Mouse (Mus musculus): ENCODE data around the gene Psmd4. TPM values are rescaled to one million over a fixed set of nuclear protein-coding genes. Genes with fewer than 3 reads are reported as not detected.
A peak's percentile ranks its signal among the peaks of the same experiment; 100 is the strongest.
"Not testable (repeated sequence)": the region's sequence is repeated elsewhere in the genome, so short reads cannot be mapped to it uniquely, and the experiment has no call there.

The Psmd4 gene
- polyA plus RNA-seq, 1 experiment from 2014 or later, result 199 TPM

- no peaks in the 10 kb centered on the region for H3K27me3 ChIP-seq (replicated peaks)
- 38% methylated on average over 1 of the region's 1 CpGs for WGBS
- ATAC-seq (ENCODE audit: insufficient number of reproducible peaks, low FRiP score), result no peak
Observed at GRCm38 (mm10) chr3:95052959-95053358, 10.5 kb upstream of the Psmd4 start.

GRCm38 (mm10) chr3:95047914-95048313, 5.5 kb upstream of the Psmd4 start:
- H3K27ac ChIP-seq (ENCODE audit: poor library complexity, severe bottlenecking), result no peak overlapping the region
- no peak overlapping the region for H3K4me2 ChIP-seq
- no peaks in the 10 kb centered on the region for H3K36me3 ChIP-seq
- no peak for ATAC-seq (ENCODE audit: insufficient number of reproducible peaks, low FRiP score)
- WGBS, result 72% methylated on average over 3 of the region's 3 CpGs
- no peak overlapping the region for H3K4me3 ChIP-seq
- H3K27me3 ChIP-seq (replicated peaks), result no peaks in the 10 kb centered on the region
- no peak overlapping the region for H3K9ac ChIP-seq
- no peaks in the 10 kb centered on the region for H3K9me3 ChIP-seq (replicated peaks)
- 0 out of 2 replicates have a peak, but pooled peaks cover 3% of the 10 kb centered on the region for H3K4me1 ChIP-seq (replicated peaks)

More at GRCm38 (mm10) chr3:95052959-95053358, 10.5 kb upstream of the Psmd4 start:
- Histone ChIP-seq H3K4me1 (replicated peaks) (peaks cover 29% of the 10 kb centered on the region), H3K27ac (ENCODE audit: poor library complexity, severe bottlenecking) (no peak overlapping the region), H3K4me3 (no peak overlapping the region), H3K4me2 (no peak overlapping the region), H3K9me3 (replicated peaks) (no peaks in the 10 kb centered on the region), H3K36me3 (peaks cover 6% of the 10 kb centered on the region), H3K9ac (no peak overlapping the region)

GRCm38 (mm10) chr3:95046462-95047057, 4.1 kb upstream of the Psmd4 start:
- Histone ChIP-seq H3K27ac (ENCODE audit: poor library complexity, severe bottlenecking) (no peak overlapping the region), H3K4me1 (replicated peaks) (peaks cover 5% of the 10 kb centered on the region), H3K27me3 (replicated peaks) (no peaks in the 10 kb centered on the region), H3K4me2 (no peak overlapping the region), H3K36me3 (no peaks in the 10 kb centered on the region), H3K9ac (no peak overlapping the region), H3K4me3 (no peak overlapping the region), H3K9me3 (replicated peaks) (no peaks in the 10 kb centered on the region)
- ATAC-seq (ENCODE audit: insufficient number of reproducible peaks, low FRiP score), result no peak
- WGBS, result 70% methylated on average over 11 of the region's 11 CpGs

- H3K36me3 ChIP-seq, result peaks cover 5% of the 10 kb centered on the region; the same call in 1 of the 2 replicates
- peaks cover 8% of the 10 kb centered on the region for H3K4me1 ChIP-seq (replicated peaks)
- no peak for ATAC-seq (ENCODE audit: insufficient number of reproducible peaks, low FRiP score)
- H3K9ac ChIP-seq, result no peak overlapping the region
- no peaks in the 10 kb centered on the region for H3K9me3 ChIP-seq (replicated peaks)
- H3K4me3 ChIP-seq, result no peak overlapping the region
- 74% methylated on average over 6 of the region's 6 CpGs for WGBS
- H3K27ac ChIP-seq (ENCODE audit: poor library complexity, severe bottlenecking), result no peak overlapping the region
- H3K4me2 ChIP-seq, result no peak overlapping the region
- H3K27me3 ChIP-seq (replicated peaks), result no peaks in the 10 kb centered on the region
Observed at GRCm38 (mm10) chr3:95043251-95043650, 837 bp upstream of the Psmd4 start.

GRCm38 (mm10) chr3:95042838-95043229, 420 bp upstream of the Psmd4 start:
- no peaks in the 10 kb centered on the region for H3K9me3 ChIP-seq (replicated peaks)
- H3K4me3 ChIP-seq, result peak overlapping the region; percentile 82
- peak; percentile 14; the same call in 1 of the 2 replicates for ATAC-seq (ENCODE audit: insufficient number of reproducible peaks, low FRiP score)
- peak overlapping the region; percentile 64 for H3K4me2 ChIP-seq
- peaks cover 10% of the 10 kb centered on the region; the same call in 1 of the 2 replicates for H3K36me3 ChIP-seq
- H3K27me3 ChIP-seq (replicated peaks), result no peaks in the 10 kb centered on the region
- 26% methylated on average over 7 of the region's 7 CpGs for WGBS
- H3K4me1 ChIP-seq (replicated peaks), result peaks cover 7% of the 10 kb centered on the region
- H3K9ac ChIP-seq, result peak overlapping the region; percentile 38; the same call in 1 of the 2 replicates
- H3K27ac ChIP-seq (ENCODE audit: poor library complexity, severe bottlenecking), result peak overlapping the region; percentile 64; the same call in 1 of the 2 replicates

GRCm38 (mm10) chr3:95041625-95042024, 789 bp downstream of the Psmd4 start:
- Histone ChIP-seq H3K4me1 (replicated peaks) (peaks cover 7% of the 10 kb centered on the region), H3K27ac (ENCODE audit: poor library complexity, severe bottlenecking) (no peak overlapping the region), H3K36me3 (peaks cover 18% of the 10 kb centered on the region), H3K4me3 (peak overlapping the region; percentile 82), H3K9me3 (replicated peaks) (no peaks in the 10 kb centered on the region), H3K4me2 (peak overlapping the region; percentile 73), H3K27me3 (replicated peaks) (no peaks in the 10 kb centered on the region), H3K9ac (peak overlapping the region; percentile 85)
- ATAC-seq (ENCODE audit: insufficient number of reproducible peaks, low FRiP score), result no peak
- WGBS, result 15% methylated on average over 3 of the region's 3 CpGs

- peaks cover 50% of the 10 kb centered on the region for H3K36me3 ChIP-seq
- H3K9ac ChIP-seq, result no peak overlapping the region
- no peak overlapping the region for H3K4me2 ChIP-seq
- H3K9me3 ChIP-seq (replicated peaks), result no peaks in the 10 kb centered on the region
- H3K27me3 ChIP-seq (replicated peaks), result no peaks in the 10 kb centered on the region
- no peak overlapping the region for H3K4me3 ChIP-seq
- peaks cover 22% of the 10 kb centered on the region for H3K4me1 ChIP-seq (replicated peaks)
- ATAC-seq (ENCODE audit: insufficient number of reproducible peaks, low FRiP score), result no peak
- WGBS, result 71% methylated on average over 3 of the region's 3 CpGs
- H3K27ac ChIP-seq (ENCODE audit: poor library complexity, severe bottlenecking), result no peak overlapping the region
Observed at GRCm38 (mm10) chr3:95029953-95030352, 12.5 kb downstream of the Psmd4 start.

GRCm38 (mm10) chr3:95029291-95029827, 13.1 kb downstream of the Psmd4 start:
- peaks cover 44% of the 10 kb centered on the region for H3K36me3 ChIP-seq
- not testable (repeated sequence) for ATAC-seq (ENCODE audit: insufficient number of reproducible peaks, low FRiP score); H3K27ac ChIP-seq (ENCODE audit: poor library complexity, severe bottlenecking); H3K9ac ChIP-seq; H3K4me3 ChIP-seq; H3K4me2 ChIP-seq; H3K27me3 ChIP-seq (replicated peaks); H3K9me3 ChIP-seq (replicated peaks)
- peaks cover 28% of the 10 kb centered on the region for H3K4me1 ChIP-seq (replicated peaks)
- WGBS, result 62% methylated on average over 3 of the region's 3 CpGs

- 77% methylated on average over 3 of the region's 3 CpGs for WGBS
- no peak overlapping the region for H3K4me2 ChIP-seq
- H3K27me3 ChIP-seq (replicated peaks), result no peaks in the 10 kb centered on the region
- H3K27ac ChIP-seq (ENCODE audit: poor library complexity, severe bottlenecking), result no peak overlapping the region
- ATAC-seq (ENCODE audit: insufficient number of reproducible peaks, low FRiP score), result no peak
- no peaks in the 10 kb centered on the region for H3K9me3 ChIP-seq (replicated peaks)
- H3K4me1 ChIP-seq (replicated peaks), result peaks cover 31% of the 10 kb centered on the region
- H3K36me3 ChIP-seq, result peaks cover 38% of the 10 kb centered on the region
- H3K4me3 ChIP-seq, result no peak overlapping the region
- no peak overlapping the region for H3K9ac ChIP-seq
Observed at GRCm38 (mm10) chr3:95028603-95029002, 13.8 kb downstream of the Psmd4 start.

- no peak for ATAC-seq (ENCODE audit: insufficient number of reproducible peaks, low FRiP score)
- no peak overlapping the region for H3K9ac ChIP-seq
- no peak overlapping the region for H3K4me3 ChIP-seq
- no peaks in the 10 kb centered on the region for H3K9me3 ChIP-seq (replicated peaks)
- no peaks in the 10 kb centered on the region for H3K27me3 ChIP-seq (replicated peaks)
- WGBS, result 43% methylated on average over 5 of the region's 5 CpGs
- no peak overlapping the region for H3K4me2 ChIP-seq
- peaks cover 35% of the 10 kb centered on the region for H3K4me1 ChIP-seq (replicated peaks)
- peaks cover 29% of the 10 kb centered on the region for H3K36me3 ChIP-seq
- H3K27ac ChIP-seq (ENCODE audit: poor library complexity, severe bottlenecking), result 0 out of 2 replicates have a peak overlapping the region, but pooled peaks have one; percentile 42
Observed at GRCm38 (mm10) chr3:95027701-95028100, 14.7 kb downstream of the Psmd4 start.

- no peak for ATAC-seq (ENCODE audit: insufficient number of reproducible peaks, low FRiP score)
- Histone ChIP-seq H3K36me3 (peaks cover 24% of the 10 kb centered on the region), H3K4me2 (no peak overlapping the region), H3K4me3 (no peak overlapping the region), H3K4me1 (replicated peaks) (peaks cover 35% of the 10 kb centered on the region), H3K27ac (ENCODE audit: poor library complexity, severe bottlenecking) (no peak overlapping the region), H3K9me3 (replicated peaks) (no peaks in the 10 kb centered on the region), H3K9ac (no peak overlapping the region), H3K27me3 (replicated peaks) (no peaks in the 10 kb centered on the region)
- WGBS, result 67% methylated on average over 5 of the region's 5 CpGs
Observed at GRCm38 (mm10) chr3:95027057-95027645, 15.3 kb downstream of the Psmd4 start.

Measured in heart, embryonic 12.5 days (tissue).